Mouse (Mus musculus) forelimb bud, embryonic 11.5 days (tissue): ENCODE measurements around the gene Plekhg2.

Experiments
- DNase-seq: peaks from one replicate; pipeline ENCODE4 v3.0.0-alpha.2; 2012; ENCODE audit warnings: low read depth, low spot score

The Plekhg2 gene

DNA sequence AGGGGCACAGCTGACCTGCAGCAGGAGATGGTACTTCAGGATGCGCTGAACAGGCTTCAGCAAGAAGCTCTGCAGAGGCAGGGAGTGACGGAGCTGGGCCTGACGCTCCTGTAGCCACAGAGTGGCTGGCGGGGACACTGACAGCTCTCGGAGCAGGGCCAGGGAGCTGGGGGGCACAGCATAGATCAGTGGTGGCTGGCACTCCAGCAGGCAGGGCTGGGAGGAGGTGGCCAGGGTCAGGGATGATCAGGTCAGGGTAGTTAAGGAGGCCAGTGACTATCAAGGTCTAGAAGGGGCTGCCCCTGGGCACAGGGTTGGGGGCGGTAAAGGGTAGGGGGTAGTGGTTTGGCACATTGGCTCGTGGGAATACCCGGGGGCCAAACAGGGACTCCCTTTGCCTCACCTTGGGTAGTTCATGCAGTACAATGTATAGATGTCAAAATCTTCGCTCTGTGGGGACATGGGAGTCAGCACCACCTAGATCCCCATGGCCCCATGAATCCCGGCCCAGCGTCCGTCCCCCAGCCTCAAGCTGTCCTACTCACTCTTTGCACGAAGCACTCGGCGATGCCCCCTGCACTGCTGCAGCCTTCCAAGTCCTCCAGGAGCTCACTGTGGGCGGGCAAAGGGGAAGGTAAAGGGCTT lies 4.0 kb downstream of the Plekhg2 start:
- DNase-seq, result no peak

DNA sequence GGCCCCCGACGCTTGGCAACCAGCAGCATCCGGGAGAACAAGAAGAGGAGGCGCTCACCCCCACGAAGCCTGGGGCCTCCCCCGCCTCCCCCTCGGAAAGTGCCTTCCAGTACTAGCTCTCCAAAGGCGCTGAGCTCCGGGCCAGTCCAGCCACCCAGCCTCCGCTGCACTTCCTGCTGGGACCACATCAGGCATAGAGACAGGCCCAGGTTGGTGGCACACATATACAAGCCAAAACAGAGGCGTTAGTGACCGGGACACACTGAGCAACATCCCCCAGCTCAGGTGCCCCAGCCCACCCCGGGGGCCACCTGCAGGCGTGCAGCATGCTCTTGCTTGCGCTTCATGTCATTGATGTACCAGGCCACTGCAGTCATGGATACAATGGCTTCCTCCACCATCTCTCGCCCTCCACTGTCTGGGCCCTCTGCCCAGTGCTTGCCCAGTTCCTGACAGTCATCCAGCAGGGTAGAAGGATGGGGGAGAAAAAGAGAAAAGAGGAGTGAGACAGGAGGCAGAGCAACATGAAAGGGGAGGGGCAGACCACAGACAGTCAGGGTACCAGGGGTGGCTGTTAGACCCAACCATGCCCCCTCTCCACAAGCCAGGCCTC lies 4.6 kb downstream of the Plekhg2 start:
- no peak for DNase-seq

DNA sequence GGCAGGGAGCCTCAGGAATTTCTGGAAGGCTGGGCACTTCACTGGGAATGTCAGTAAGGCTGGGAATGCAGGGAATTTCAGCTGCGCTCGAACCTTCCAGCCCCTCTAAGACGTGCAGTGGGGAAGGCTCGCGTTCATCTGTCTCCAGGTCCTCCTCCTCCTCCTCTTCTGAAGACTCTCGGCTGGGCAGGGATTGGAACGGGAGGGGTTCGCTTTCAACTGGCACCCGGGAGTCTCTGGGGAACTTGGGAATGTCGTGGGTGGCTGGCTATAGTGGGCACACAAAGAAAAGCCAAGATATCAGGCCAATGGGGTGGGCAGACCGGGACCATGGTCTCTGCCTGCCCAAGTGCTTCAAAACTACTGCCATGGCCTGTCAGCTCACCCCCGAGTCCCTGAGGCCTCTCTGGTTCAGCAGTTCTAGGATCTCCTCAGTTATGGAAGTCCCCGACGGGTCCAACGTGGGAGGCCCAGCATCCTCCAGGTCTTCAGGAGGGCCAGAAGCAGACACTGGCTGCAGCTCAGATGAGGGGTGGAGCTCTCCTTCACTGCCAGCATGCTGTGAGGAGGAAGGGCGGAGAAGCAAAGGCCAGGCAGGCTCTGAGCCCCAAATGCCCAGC lies 9.8 kb downstream of the Plekhg2 start:
- no peak for DNase-seq

DNA sequence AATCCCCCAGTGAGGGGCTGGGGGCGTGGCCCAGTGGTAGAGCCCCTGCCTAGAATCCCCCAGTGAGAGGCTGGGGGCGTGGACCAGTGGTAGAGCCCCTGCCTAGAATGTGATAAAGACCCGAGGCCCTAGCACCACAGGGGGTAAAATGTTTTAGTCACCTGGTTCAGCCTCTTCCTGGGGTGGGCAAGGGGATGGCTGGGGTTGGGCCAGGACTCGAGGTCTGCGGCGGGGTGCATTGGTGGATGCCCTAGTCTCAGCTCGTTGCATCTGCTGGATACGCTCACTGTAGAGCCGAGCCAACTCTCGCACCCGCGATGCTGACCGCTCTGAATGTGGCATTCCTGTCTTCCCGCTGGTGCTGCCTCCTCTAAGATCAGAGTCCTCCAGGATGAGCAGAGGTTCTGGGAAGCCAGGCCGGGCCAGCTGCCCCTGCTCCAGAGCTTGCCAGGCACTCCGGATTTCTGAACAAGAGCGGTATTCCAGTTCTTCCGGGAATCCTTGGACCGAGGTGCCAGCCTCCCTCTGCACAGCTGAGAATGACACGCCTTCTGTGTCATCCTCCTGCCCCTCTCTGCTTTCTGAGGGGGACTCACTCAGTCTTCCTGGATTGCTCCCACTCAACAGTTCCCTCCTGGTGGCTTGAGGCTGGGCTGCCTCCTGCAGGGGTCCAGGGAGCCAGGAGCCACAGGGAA lies 10.6 kb downstream of the Plekhg2 start:
- DNase-seq, result no peak

DNA sequence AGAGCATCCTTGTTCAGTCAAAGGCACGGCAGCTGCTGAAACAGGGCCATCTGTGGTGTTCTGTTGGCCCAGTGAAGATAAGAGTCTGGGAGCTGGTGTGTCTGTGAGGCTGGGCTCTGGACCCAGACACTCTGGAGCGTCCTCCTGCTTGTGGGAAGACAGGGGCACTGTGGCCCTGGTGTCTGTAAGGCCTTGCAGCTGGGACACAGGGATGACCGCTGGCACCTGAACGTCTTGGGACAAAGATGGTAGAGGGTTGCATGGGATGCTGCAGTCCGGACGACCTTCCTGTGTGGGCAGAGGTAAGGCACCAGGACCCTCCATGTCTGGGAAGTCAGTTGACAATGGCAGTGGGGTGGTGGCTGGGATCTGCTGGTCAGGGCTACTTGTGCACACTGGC lies 12.1 kb downstream of the Plekhg2 start:
- DNase-seq, result no peak

DNA sequence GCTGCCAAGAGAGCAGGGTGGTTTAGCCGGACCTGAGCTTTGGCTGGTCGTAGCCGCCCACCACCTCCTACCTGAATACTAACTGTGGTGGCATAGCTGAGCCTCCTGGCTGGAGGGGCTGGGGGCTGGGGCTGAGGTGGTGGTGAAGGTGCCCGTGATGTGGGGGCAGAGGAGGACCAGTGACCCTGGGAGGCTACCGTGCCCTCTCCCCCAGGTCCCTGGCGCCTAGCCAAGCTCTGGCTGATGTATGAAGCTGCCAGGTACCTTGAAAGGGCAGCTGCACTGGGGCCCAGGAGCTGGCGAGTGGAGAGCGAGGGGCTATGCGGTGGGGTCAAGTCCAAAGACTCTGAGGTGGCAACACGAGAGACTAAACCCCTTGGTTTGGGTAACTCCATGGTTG lies 12.5 kb downstream of the Plekhg2 start:
- DNase-seq, result no peak

DNA sequence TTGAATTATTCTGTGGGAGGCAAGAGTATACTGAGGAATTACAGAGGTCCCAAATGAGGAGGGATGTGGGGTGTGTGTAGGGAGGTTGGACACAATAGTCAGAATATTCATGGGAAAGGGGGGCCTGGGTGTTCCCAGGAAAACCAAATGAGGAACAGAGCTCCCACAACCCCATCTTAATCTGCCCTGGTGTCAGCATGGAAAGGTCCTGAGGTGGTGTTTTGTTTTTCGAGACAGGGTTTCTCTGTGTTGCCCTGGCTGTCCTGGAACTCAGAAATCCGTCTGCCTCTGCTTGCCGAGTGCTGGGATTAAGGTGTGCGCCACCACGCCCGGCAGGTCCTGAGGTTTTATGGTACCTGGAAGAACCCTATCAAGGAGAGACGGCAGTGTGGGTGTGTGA lies 14.0 kb downstream of the Plekhg2 start:
- no peak for DNase-seq

DNA sequence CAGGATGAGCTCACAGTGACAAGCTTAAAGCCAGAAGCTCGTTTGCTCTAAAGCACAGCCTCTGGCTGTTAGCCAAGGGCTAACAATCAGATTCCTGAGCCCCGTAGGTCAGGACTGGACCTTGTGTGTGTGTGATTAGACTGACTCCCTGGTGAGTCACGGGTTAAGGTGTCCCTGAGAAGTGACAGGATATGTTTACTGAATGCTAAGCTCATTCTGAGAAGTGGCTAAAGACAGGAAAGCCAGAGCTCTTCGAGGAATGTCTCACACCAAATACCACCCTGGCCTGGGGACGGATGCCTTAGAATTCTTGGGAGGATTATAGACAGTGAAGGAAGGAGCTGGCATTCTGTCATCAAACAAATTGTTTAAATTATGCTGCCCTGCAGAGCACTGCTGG lies 14.4 kb downstream of the Plekhg2 start:
- no peak for DNase-seq

DNA sequence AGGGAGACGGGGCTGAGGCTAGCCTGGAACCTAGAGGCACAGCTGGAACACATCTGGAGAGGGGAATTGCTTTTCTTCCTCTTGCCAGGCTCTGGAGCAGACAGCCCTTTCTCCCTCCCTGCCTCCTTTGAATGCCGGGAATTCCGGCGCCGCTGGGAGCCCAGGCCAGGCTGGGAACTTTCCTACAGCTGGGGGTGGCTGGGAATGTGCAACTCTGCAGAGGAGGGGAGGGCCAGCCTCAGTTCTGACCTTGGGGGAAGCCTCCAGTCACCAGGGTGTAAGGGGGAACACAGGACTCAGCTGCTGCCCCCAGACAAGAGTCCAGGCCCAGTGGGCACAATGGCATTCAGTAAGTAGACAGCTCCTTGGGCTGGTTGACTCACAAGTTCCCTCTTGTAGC lies 15.4 kb downstream of the Plekhg2 start:
- DNase-seq, result peak; percentile 72

DNA sequence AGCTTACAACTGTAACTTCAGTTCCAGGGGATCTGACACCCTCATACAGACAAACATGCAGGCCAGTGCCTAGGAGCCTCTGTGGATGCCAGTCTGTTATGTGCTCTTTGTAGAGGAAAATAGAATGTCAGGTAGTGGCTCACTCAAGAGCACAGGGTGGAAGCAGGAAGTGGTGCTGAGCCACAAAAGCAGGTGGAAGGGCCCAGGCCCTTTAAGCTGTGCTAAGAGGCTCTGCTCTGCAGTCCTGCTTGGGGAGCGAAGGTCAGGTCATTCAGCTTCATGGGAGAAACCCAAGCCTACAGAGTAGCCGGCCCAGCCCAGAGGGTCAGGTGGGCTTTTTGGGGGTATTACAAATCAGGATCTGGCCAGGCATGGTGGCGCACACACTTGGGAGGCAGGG lies 17.2 kb downstream of the Plekhg2 start:
- DNase-seq, result no peak

DNA sequence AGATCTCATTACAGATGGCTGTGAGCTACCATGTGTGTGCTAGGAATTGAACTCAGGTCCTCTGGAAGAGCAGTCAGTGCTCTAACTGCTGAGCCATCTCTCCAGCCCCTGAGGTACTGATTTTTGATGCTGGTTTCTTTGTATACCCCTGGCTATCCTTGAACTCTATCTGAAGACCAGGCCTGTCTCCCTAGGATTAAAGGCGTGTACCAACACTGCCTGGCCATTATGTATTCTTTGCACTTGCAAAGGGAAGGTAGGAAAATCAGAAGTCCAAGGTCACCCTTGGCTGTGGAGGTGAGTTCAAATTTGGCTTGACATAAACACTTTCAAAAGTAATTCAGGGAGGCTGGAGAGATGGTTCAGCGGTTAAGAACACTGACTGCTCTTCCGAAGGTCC lies 17.8 kb downstream of the Plekhg2 start:
- DNase-seq, result no peak

DNA sequence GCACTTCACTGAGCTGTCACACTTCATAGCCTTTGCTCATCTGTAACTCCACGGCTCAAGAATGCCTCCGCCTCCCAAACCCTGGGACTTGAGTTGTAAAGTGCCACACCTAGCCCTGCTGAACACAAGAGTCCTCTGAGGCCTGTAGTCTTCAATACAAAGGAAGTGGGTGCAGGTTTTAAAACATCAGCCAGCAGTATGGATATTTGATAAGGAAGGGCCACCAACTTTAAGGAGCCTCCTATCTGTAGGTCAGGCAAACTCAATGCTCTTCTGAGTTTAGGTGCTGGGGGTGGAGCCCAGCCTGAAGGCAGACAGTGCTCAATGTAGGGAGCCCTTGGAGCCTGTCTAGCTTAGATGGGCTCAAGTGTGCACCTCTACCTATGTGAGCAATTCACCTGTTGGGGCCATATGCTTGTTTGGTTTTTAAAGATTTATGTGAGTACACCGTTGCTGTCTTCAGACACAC lies 18.3 kb downstream of the Plekhg2 start:
- DNase-seq, result no peak

DNA sequence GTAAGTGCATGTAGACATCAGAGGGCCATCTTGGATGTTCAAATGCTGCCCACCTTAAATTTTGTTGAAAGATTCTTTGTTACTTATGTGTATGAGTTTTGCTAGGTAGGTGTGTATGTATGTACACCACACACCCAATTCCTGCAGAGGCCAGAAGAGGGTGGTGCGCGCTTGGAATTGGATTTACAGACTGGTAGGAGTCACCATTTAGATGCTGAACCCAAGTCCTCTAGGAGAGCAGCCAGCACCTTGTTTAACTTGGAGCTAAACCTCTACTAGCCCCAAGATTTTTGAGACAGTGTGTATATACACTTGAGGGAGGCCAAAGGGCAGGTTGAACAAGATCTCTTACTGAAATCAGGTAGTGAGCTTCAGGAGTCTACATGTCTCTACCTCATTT lies 19.1 kb downstream of the Plekhg2 start:
- DNase-seq, result no peak

DNA sequence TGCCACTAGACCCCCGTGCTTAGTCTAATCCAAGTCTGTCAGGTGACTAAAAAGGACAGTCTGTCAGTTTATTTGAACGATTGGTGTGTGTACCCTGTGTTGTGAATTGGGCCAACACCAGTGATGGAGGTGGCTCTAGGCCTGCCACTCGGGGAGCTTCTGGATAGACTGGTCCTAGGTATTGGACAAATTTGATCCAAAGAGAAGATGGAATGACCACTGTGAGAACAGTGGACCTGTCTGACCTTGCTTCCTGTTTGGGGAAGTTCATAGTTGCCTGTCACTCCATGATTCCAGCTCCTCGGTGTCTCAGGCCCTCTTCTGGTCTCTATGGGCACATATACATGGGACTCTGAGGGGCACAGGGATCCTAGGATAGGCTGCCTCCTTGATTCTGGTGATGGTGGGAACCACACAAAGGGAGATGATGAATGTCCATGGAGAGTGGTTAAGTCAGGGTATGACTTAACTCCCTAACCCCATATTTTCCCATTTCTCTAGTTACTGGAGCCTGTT lies 20.7 kb downstream of the Plekhg2 start:
- no peak for DNase-seq

DNA sequence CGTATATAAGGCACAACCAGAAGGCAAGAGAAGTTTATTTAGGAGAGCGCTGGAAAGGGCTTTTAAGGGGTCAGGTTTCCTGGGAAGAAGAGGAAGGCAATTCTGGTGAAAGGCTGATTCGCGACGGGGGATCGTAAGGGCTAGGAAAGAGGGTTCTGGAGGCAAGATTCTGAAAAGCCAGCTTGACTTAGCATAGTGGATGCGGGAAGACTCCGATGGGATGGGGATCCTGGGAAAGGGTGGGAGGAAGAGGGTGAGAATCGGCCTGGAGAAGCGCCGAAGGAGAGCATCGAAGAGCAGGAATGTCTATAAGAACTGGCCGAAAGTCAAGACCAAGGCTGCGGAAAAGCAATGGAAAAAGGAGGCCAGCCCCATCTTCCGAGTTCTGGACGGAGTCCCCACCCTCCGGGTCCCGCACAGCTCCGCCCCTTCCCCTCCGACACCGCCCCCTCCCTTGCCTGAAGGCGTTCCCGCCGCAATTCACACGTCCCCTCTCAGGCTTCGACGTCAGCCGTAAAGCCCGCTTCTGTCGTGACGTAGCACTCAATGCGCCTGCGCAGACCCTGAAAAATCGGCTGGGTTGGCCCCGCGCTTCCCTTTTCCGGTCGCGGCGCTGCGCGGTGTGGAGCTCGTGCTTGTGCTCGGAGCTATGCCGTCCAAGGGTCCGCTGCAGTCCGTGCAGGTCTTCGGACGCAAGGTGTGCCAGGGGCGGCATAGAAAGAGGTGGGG lies 22.1 kb downstream of the Plekhg2 start, which contains the start of gene Rps16:
Rps16 (plus strand) TSS at position 498 of the 729 bp plus-strand sequence.
- peak; percentile 98 for DNase-seq

DNA sequence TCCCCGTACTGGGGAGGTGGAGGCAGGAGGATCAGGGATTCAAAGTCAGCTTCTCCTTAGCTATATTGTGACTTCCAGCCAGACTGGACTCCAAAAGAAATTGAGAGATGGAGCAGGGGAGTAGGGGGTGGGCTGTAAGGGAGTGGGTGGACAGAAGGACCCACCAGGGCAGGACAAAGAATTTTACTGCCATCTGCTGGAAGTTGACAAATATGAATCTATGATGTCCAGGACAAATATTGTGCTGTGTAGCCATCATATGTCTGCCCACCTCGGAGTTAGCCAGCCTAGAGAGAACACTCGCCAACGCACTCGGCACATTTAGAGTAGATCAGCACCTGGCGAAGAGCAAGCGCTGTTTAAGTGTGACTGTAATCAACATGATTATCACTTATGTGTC lies 23.8 kb downstream of the Plekhg2 start:
- no peak for DNase-seq

DNA sequence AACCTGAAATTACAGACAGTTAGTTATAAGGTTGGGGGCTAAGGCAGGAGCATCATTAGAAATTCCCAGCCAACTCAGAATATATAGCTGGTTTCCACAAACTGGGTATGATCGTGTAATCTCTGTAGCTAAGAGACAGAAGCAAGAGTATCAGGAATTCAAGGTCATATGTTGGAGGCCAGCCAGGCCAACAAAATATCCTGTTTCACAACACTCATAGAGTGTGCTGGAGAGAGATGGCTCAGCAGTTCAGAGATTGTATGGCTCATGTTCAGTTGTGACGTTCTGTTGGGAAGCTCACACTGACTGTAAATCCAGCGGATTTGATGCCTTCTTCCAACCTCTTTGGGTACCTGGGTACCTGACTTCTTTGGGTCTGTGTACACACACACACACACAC lies 24.7 kb downstream of the Plekhg2 start:
- DNase-seq, result no peak

DNA sequence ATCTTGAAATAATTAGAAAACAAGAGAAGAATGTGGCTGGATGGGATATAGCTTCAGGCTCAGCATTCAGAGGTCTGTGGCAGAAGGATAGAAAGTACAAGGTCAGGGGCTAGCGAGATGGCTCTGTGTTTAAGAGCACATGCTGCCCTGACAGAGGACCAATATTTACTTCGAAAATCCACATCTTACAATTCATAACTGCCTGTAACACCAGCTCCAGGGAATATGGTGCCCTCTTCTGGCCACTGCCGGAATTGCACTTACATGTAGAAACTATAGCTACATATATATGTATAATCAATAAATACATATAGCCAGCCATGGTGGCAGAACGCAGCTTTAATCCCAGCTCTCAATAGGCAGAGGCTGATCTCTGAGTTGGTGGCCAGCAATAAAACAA lies 27.8 kb downstream of the Plekhg2 start:
- DNase-seq, result peak; percentile 80

DNA sequence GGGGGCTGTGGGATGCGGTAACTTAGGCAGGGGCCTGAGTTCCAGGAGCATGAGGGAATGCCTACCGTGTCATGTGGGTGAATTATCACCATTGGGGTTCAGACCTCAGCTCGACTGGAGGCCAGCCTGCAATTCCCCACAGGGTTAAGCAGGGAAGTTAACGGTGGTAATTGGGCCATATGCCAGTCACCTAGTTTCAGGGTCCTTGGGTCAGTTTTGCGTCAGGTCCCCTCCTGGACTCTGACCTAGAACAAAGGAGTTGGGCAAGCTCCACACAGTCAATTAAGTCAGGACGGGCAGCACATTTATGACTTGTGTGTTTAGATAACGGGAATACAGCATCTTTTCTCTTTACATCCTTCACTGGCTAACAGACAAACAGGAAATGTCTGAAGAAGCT lies 31.0 kb downstream of the Plekhg2 start:
- DNase-seq, result no peak

DNA sequence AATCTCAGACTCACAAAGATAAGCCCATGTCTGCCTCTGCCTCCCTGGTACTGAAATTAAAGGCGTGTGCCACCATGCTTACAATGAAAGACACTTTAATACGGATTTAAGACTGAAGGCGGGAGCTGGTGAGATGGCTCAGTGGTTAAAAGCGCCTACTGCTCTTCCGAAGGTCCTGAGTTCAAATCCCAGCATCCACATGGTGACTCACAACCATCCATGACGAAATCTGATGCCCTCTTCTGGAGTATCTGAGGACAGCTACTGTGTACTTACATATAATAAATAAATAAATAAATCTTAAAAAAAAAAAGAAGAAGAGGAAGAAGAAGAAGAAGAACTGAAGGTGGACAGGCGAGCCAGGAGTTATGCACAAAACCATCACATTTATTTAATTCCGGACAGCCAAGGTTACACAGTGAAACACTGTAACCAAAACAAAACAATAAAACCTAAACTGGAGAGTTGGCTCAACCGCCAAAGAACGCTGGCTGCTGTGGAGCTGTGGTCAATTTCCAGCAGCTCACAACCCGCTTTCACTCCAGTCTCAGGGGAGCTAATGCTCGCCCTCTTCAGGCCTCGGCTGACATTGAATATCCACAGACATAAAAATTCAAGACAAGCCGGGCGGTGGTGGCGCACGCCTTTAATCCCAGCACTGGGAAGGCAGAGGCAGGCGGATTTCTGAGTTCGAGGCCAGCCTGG lies 33.0 kb downstream of the Plekhg2 start:
- peak; percentile 44 for DNase-seq
